ENCODE assay signal across 9 mouse cellular contexts in the genomic region with DNA sequence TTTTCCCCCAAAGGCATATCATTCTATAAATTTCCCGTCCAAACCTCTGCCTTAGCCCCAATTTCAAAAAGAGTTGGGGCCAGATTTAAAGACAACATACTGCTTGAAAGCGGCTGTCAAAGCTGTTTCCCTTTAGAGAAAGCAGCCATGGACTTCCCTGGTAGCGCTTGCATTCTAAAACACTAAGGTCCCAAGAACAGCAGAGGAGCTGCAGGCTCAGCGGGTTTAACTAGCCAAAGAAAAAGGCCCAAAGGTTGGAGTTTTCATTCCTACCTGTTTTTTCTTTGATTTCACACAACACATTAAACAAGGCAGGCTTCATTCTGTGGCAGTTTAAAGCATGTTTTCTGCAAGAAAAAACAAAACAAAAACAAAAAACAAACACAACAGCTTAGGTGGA. TPM values are rescaled to one million over a fixed set of nuclear protein-coding genes. Genes with fewer than 3 reads are reported as not detected.
DNase-seq lines count a peak whose midpoint lies in the region; ATAC-seq and TF ChIP-seq lines count a peak whose summit lies in the region.
"Had no signal": no experiment of that assay in that cellular context is flagged by ENCODE, and none has a peak within 500 bp of the region (broad histone marks: within the 10 kb centered on the region; RNA-seq: fewer than 3 reads in every experiment).

No protein-coding gene starts in this region.

- H3K4me3 ChIP-seq in heart, adult 2 months: peak overlapping the region; percentile 77; the same call in 1 of the 2 replicates
- peak overlapping the region; percentile 95 for H3K4me3 ChIP-seq in megakaryocyte, embryonic 14.5 days (replicated peaks)
- H3K4me3 ChIP-seq in limb, embryonic 10.5 days: peak overlapping the region; percentile 88
- peak overlapping the region; percentile 27 for H3K4me3 ChIP-seq in stomach, embryonic 15.5 days (replicated peaks)

- no peaks in the 10 kb centered on the region; the same call in 1 of the 2 replicates for H3K79me2 ChIP-seq in heart, adult 2 months (replicated peaks; ENCODE audit: control insufficient read depth, insufficient read depth, low read length)

- H3K9ac ChIP-seq in heart, adult 2 months (ENCODE audit: low read depth, low read length): 0 out of 2 replicates have a peak overlapping the region, but pooled peaks have one; percentile 12
- no peak overlapping the region for H3K9ac ChIP-seq in stomach, embryonic 15.5 days

- H3K4me1 ChIP-seq in heart, adult 2 months (ENCODE audit: control insufficient read depth, insufficient read depth, low read length): peaks cover 6% of the 10 kb centered on the region
- H3K4me1 ChIP-seq in megakaryocyte, embryonic 14.5 days: peaks cover 40% of the 10 kb centered on the region
- H3K4me1 ChIP-seq in limb, embryonic 10.5 days: peaks cover 62% of the 10 kb centered on the region
- peaks cover 27% of the 10 kb centered on the region for H3K4me1 ChIP-seq in stomach, embryonic 15.5 days

- ATAC-seq in megakaryocyte, adult 5-6 weeks (ENCODE audit: poor library complexity, severe bottlenecking): no peak
- no peak for ATAC-seq in stomach, embryonic 15.5 days (ENCODE audit: insufficient read depth, low FRiP score, low read depth)
- ATAC-seq in cerebellum, adult (ENCODE audit: insufficient number of reproducible peaks, low FRiP score, low TSS enrichment): no peak

- no peaks in the 10 kb centered on the region for H3K27me3 ChIP-seq in heart, adult 2 months (ENCODE audit: control insufficient read depth, insufficient read depth, low read length)
- no peaks in the 10 kb centered on the region for H3K27me3 ChIP-seq in megakaryocyte, embryonic 14.5 days (replicated peaks)
- H3K27me3 ChIP-seq in limb, embryonic 10.5 days (ENCODE audit: low read depth, poor library complexity, severe bottlenecking): no peaks in the 10 kb centered on the region
- H3K27me3 ChIP-seq in stomach, embryonic 15.5 days (replicated peaks): no peaks in the 10 kb centered on the region

- TF ChIP-seq CTCF in heart, adult 2 months (IDR thresholded peaks at IDR 0.05): no peak

- no peaks in the 10 kb centered on the region for H3K9me3 ChIP-seq in megakaryocyte, embryonic 14.5 days
- no peaks in the 10 kb centered on the region for H3K9me3 ChIP-seq in limb, embryonic 10.5 days (replicated peaks)
- H3K9me3 ChIP-seq in stomach, embryonic 15.5 days: no peaks in the 10 kb centered on the region

- DNase-seq in heart, adult 2 months: no peak
- no peak for DNase-seq in heart, adult 8-10 months (ENCODE audit: low spot score)
- DNase-seq in limb, embryonic 10.5 days (ENCODE audit: low spot score): no peak
- no peak for DNase-seq in thymus, adult 18-20 months
- DNase-seq: layer of hippocampus, postnatal 36 days had no signal

- 53% methylated on average over 4 of the region's 4 CpGs for WGBS in heart, adult 2 months
- 6% methylated on average over 4 of the region's 4 CpGs for WGBS in limb, embryonic 10.5 days
- WGBS in stomach, embryonic 15.5 days: 20% methylated on average over 4 of the region's 4 CpGs

- H3K27ac ChIP-seq in heart, adult 2 months: peak overlapping the region; percentile 33
- H3K27ac ChIP-seq in limb, embryonic 10.5 days: peak overlapping the region; percentile 99
- no peak overlapping the region for H3K27ac ChIP-seq in stomach, embryonic 15.5 days

- peaks cover 18% of the 10 kb centered on the region for H3K36me3 ChIP-seq in heart, adult 2 months (ENCODE audit: control insufficient read depth, insufficient read depth, low read length)
- peaks cover 19% of the 10 kb centered on the region for H3K36me3 ChIP-seq in megakaryocyte, embryonic 14.5 days (replicated peaks; ENCODE audit: low read length)
- peaks cover 2% of the 10 kb centered on the region for H3K36me3 ChIP-seq in limb, embryonic 10.5 days
- H3K36me3 ChIP-seq in stomach, embryonic 15.5 days: peaks cover under 1% of the 10 kb centered on the region; the same call in 1 of the 2 replicates

- intact Hi-C loops in heart, adult 2 months (cut with DNase I): no loop called here

- peak overlapping the region; percentile 55 for H3K4me2 ChIP-seq in stomach, embryonic 15.5 days

- TF ChIP-seq EP300 in heart, adult 2 months (IDR thresholded peaks at IDR 0.05; ENCODE audit: insufficient read depth, low read depth, low read length): no peak

- TF ChIP-seq POLR2A in heart, adult 2 months (IDR thresholded peaks at IDR 0.05; ENCODE audit: insufficient read depth, low read depth, low read length): no peak

RNA-seq across cellular contexts. Expression of gene Pbx1, which starts 4.5 kb away (rescaled TPM):
- total RNA-seq in heart, adult 2 months (2021): 10 to 100 TPM; 52.8 to 54.7 TPM
- 33.1 and 47.6 TPM in 2 replicates for polyA plus RNA-seq in heart, adult 2 months (2012; rRNA removed)
- total RNA-seq in heart, adult 8-10 months (2022): 10 to 100 TPM; 48.1 to 60.7 (median 56.2) TPM
- 49.8 and 80.6 TPM in 2 replicates for polyA plus RNA-seq in megakaryocyte, embryonic 14.5 days (2012; ENCODE audit: insufficient read depth, low replicate concordance)
- 11.6 and 14.0 TPM in 2 replicates for total RNA-seq in megakaryocyte, adult 5-6 weeks (2015)
- total RNA-seq in megakaryocyte, adult 5-6 weeks (2017): 11.2 and 17.6 TPM in 2 replicates
- polyA plus RNA-seq in limb, embryonic 10.5 days (2016; fragmentation: Nextera tagmentation; extraction: Ambion mirVana): 44.7 and 55.9 TPM in 2 replicates
- polyA plus RNA-seq in stomach, embryonic 15.5 days (2015; fragmentation: Nextera tagmentation; extraction: Ambion mirVana): 35.1 and 36.2 TPM in 2 replicates

Comparison
In these comparisons a context has a peak if more than half of its experiments do, and no peak if none do; other contexts are left out.
1. H3K4me3 ChIP-seq: peak in every context shown above with its lines; median percentile 95 in megakaryocyte, embryonic 14.5 days; 88 in limb, embryonic 10.5 days; 77 in heart, adult 2 months; 27 in stomach, embryonic 15.5 days.